Mouse (Mus musculus) forebrain, embryonic 11.5 days (tissue): ENCODE measurements around the gene Cox15. TPM values are rescaled to one million over a fixed set of nuclear protein-coding genes. Genes with fewer than 3 reads are reported as not detected.
A peak's percentile ranks its signal among the peaks of the same experiment; 100 is the strongest.

Experiments
- ATAC-seq: fragments of 200-750 bp; cut with Nextera tagmentation; replicated peaks from 2 replicates; pipeline ENCODE4 v1.8.0; 2017; ENCODE audit warnings: moderate TSS enrichment; ENCODE audit not compliant: low FRiP score
- DNase-seq: peaks from one replicate; pipeline ENCODE4 v3.0.0-alpha.2; 2017; ENCODE audit warnings: low spot score
- H3K27ac ChIP-seq: fragments of 300-500 bp; sonication (generic); 2 replicates; pipeline ENCODE4 v1.5.1; 2014; ENCODE audit warnings: low read depth, low read length
- H3K27me3 ChIP-seq: fragments of 300-500 bp; sonication (generic); 2 replicates; pipeline ENCODE4 v1.6.1; 2014; ENCODE audit warnings: mild to moderate bottlenecking, low read length, mixed read lengths; ENCODE audit not compliant: control insufficient read depth, insufficient read depth
- H3K36me3 ChIP-seq: fragments of 300-500 bp; sonication (generic); 2 replicates; pipeline ENCODE4 v1.6.1; 2014; ENCODE audit warnings: mild to moderate bottlenecking, low read length, moderate library complexity, mixed read lengths; ENCODE audit not compliant: control insufficient read depth, insufficient read depth
- H3K4me1 ChIP-seq: fragments of 300-500 bp; sonication (generic); replicated peaks from 2 replicates; pipeline ENCODE4 v1.6.1; 2014; ENCODE audit warnings: low read length, mixed read lengths; ENCODE audit not compliant: control insufficient read depth, insufficient read depth
- H3K4me2 ChIP-seq: fragments of 300-500 bp; sonication (generic); 2 replicates; pipeline ENCODE4 v1.6.1; 2014; ENCODE audit warnings: low read depth, mild to moderate bottlenecking, low read length, moderate library complexity, mixed read lengths; ENCODE audit not compliant: severe bottlenecking
- H3K4me3 ChIP-seq: fragments of 300-500 bp; sonication (generic); 2 replicates; pipeline ENCODE4 v1.5.1; 2014; ENCODE audit warnings: low read depth, low read length
- H3K9ac ChIP-seq: fragments of 300-500 bp; sonication (generic); 2 replicates; pipeline ENCODE4 v1.6.1; 2014; ENCODE audit warnings: low read length
- H3K9me3 ChIP-seq: fragments of 300-500 bp; sonication (generic); 2 replicates; pipeline ENCODE4 v1.6.1; 2016; ENCODE audit warnings: low read length, mixed read lengths; ENCODE audit not compliant: control insufficient read depth
- WGBS: fragments of 180-500 bp; shearing (Covaris S2); extraction: QIAGEN DNeasy Blood & Tissue Kit; methylation state at CpG from one replicate; pipeline ENCODE4 v1.1.7; 2014; 5-methylcytosine and 5-hydroxymethylcytosine counted together
- polyA plus RNA-seq: library from polyadenylated mRNA; unstranded; fragments of >200 nt; fragmentation: Nextera tagmentation; extraction: Ambion mirVana; gene quantifications from 2 replicates; pipeline ENCODE4 v1.2.1, GENCODE M21; 2014

Cox15 gene
- polyA plus RNA-seq, 1 experiment from 2014 or later: 12.4 TPM

DNA sequence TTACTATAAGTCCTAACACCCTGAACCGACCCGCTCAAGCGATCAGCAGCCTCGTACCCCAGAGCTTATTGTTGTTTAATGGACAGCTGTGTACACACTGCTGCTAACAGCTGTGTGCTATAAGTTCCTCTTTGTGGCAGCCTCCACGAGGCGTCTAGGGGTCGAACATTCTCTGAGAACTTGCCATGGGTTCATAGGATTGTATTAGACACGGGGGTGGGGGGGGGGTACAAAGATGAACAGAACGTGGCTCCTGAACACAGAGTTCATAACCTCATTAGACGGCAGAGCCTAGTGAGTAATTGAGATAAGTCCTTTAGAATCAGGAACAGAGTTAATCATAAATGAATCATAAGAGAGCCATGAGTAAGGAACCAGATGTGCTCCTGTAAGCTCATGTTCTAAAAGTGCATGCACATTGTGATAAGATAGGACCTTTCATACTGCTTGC, 57.3 kb downstream of the Cox15 start:
- no peaks in the 10 kb centered on the region for H3K27me3 ChIP-seq
- 51% methylated on average over 10 of the region's 10 CpGs for WGBS
- no peak overlapping the region for H3K4me3 ChIP-seq
- no peak for DNase-seq
- no peaks in the 10 kb centered on the region for H3K4me1 ChIP-seq
- H3K4me2 ChIP-seq: no peak overlapping the region
- no peak overlapping the region for H3K27ac ChIP-seq
- no peak overlapping the region for H3K9ac ChIP-seq
- no peak for ATAC-seq
- no peaks in the 10 kb centered on the region for H3K9me3 ChIP-seq
- H3K36me3 ChIP-seq: no peaks in the 10 kb centered on the region

- 56% methylated on average over 14 of the region's 14 CpGs for WGBS
- Histone ChIP-seq H3K9me3 (no peaks in the 10 kb centered on the region), H3K27me3 (no peaks in the 10 kb centered on the region), H3K4me2 (no peak overlapping the region), H3K36me3 (no peaks in the 10 kb centered on the region), H3K9ac (no peak overlapping the region), H3K27ac (no peak overlapping the region), H3K4me1 (no peaks in the 10 kb centered on the region), H3K4me3 (no peak overlapping the region)
- DNase-seq: no peak
- no peak for ATAC-seq
Observed at GRCm38 (mm10) chr19:43692815-43693214, 60.0 kb downstream of the Cox15 start.

DNA sequence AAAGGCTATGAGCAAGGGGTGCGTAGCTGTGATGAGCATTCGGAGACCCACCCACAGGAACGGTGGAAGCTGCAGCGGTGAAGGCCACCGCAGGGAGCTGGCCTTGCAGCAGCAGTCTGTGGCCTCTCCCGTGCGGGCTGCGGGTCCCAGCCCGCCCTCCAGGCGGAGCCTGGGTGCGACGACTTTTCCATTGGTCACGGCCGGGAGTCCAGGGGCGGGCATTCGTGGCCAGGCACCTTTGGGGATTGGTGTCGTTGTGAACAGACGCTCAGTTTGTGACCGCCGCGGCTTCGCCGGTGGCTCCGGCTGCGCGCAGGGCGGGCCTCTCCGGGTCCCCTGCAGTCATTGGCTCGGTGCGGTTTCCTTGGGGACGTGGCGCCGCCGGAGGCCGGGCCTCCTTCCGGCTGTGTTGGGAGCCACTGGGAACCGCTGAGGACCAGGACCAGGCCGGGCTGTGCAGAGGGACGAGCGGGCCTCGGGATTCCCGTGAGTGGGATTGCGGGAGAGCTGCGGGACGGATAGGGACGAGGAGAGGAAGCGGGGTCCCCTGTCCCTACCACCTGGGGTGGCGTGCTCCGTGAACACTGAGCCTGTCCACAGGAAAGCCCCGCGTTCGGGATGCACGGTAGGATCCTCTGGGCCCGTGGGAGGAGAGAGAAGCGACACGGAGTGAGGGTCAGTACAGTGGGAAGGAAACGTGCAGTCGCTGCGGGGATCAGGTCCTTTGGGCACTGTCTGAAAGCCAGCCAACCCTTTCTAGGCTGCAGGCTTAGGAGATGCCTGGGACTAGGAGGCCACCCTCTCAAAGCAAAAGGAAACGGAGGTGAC, 63.2 kb downstream of the Cox15 start, which contains the start of gene Entpd7:
Gene Entpd7 (plus strand): TSS at position 254 of the 828 bp plus-strand sequence.
- Histone ChIP-seq H3K36me3 (no peaks in the 10 kb centered on the region), H3K9me3 (no peaks in the 10 kb centered on the region), H3K4me3 (peak within 1 kb of the TSS; percentile 73), H3K4me2 (peak within 1 kb of the TSS; percentile 79), H3K4me1 (no peaks in the 10 kb centered on the region), H3K9ac (peak within 1 kb of the TSS; percentile 78), H3K27me3 (no peaks in the 10 kb centered on the region), H3K27ac (peak within 1 kb of the TSS; percentile 57; the same call in 1 of the 2 replicates)
- under 1% methylated on average over 60 of the region's 60 CpGs for WGBS
- ATAC-seq (peak; percentile 98), DNase-seq (peak; percentile 96)

Other genes with a start within 250 kb of the Cox15 start
- gene Got1, start 228.4 kb downstream of the Cox15 start, polyA plus RNA-seq: 45.5 and 48.2 TPM in 2 replicates
- gene Nkx2-3, start 140.7 kb downstream of the Cox15 start, polyA plus RNA-seq: 4.1 and 5.7 TPM in 2 replicates
- gene Slc25a28, start 78.1 kb downstream of the Cox15 start, polyA plus RNA-seq: 12.1 and 12.6 TPM in 2 replicates
- gene Entpd7, start 63.3 kb downstream of the Cox15 start, polyA plus RNA-seq: 10.7 and 11.8 TPM in 2 replicates
- 12.5 and 13.7 TPM in 2 replicates for gene Cutc, start within 50 bp of the Cox15 start, polyA plus RNA-seq
- gene Abcc2, start 29.2 kb upstream of the Cox15 start, polyA plus RNA-seq: not detected in 2 replicates
- gene Dnmbp, start 187.2 kb upstream of the Cox15 start, polyA plus RNA-seq: 17.8 TPM in 2 replicates
- 0.09 TPM in 1 of 2 replicates, not detected in the other for gene Cpn1, start 233.6 kb upstream of the Cox15 start, polyA plus RNA-seq